Mouse (Mus musculus): Measurements from ENCODE around the gene B4galt1. TPM values are rescaled to one million over a fixed set of nuclear protein-coding genes. Genes with fewer than 3 reads are reported as not detected.
"Not testable (repeated sequence)": the region's sequence is repeated elsewhere in the genome, so short reads cannot be mapped to it uniquely, and the experiment has no call there.

The B4galt1 gene
- polyA plus RNA-seq, 1 experiment from 2014 or later = 38.1 TPM

- not testable (repeated sequence) for H3K9me3 ChIP-seq; H3K27me3 ChIP-seq (ENCODE audit: insufficient read depth, poor library complexity, severe bottlenecking); H3K4me3 ChIP-seq; DNase-seq (ENCODE audit: low spot score); H3K27ac ChIP-seq
- 68% methylated on average over 2 of the region's 2 CpGs for WGBS
- Histone ChIP-seq H3K36me3 (peaks cover 32% of the 10 kb centered on the region), H3K4me1 (peaks cover 16% of the 10 kb centered on the region)
These were observed 54.8 kb downstream of the B4galt1 start for GRCm38 (mm10) chr4:40798833-40799555.

GRCm38 (mm10) chr4:40795761-40796160 lies 58.0 kb downstream of the B4galt1 start:
- H3K9me3 ChIP-seq = no peaks in the 10 kb centered on the region
- DNase-seq (ENCODE audit: low spot score) = no peak
- no peak overlapping the region for H3K27ac ChIP-seq
- H3K4me3 ChIP-seq = no peak overlapping the region
- H3K27me3 ChIP-seq (ENCODE audit: insufficient read depth, poor library complexity, severe bottlenecking) = no peaks in the 10 kb centered on the region
- H3K36me3 ChIP-seq = peaks cover 14% of the 10 kb centered on the region
- peaks cover 6% of the 10 kb centered on the region; the same call in 1 of the 2 replicates for H3K4me1 ChIP-seq
- WGBS = 85% methylated on average over 3 of the region's 3 CpGs

- no peaks in the 10 kb centered on the region for H3K27me3 ChIP-seq (ENCODE audit: insufficient read depth, poor library complexity, severe bottlenecking)
- H3K4me1 ChIP-seq = peaks cover 6% of the 10 kb centered on the region; the same call in 1 of the 2 replicates
- H3K9me3 ChIP-seq = no peaks in the 10 kb centered on the region
- H3K4me3 ChIP-seq = no peak overlapping the region
- no peak overlapping the region for H3K27ac ChIP-seq
- no peak for DNase-seq (ENCODE audit: low spot score)
- H3K36me3 ChIP-seq = peaks cover 14% of the 10 kb centered on the region
These were observed 59.5 kb downstream of the B4galt1 start for GRCm38 (mm10) chr4:40794320-40794719.

GRCm38 (mm10) chr4:40791176-40791575 lies 62.6 kb downstream of the B4galt1 start:
- Histone ChIP-seq H3K4me1 (no peaks in the 10 kb centered on the region), H3K27ac (no peak overlapping the region), H3K27me3 (ENCODE audit: insufficient read depth, poor library complexity, severe bottlenecking) (no peaks in the 10 kb centered on the region), H3K36me3 (peaks cover 7% of the 10 kb centered on the region; the same call in 1 of the 2 replicates), H3K9me3 (no peaks in the 10 kb centered on the region), H3K4me3 (no peak overlapping the region)
- DNase-seq (ENCODE audit: low spot score) = no peak
- WGBS = 84% methylated on average over 4 of the region's 4 CpGs

- Histone ChIP-seq H3K27me3 (ENCODE audit: insufficient read depth, poor library complexity, severe bottlenecking) (no peaks in the 10 kb centered on the region), H3K4me1 (peaks cover 8% of the 10 kb centered on the region), H3K27ac (no peak overlapping the region), H3K36me3 (no peaks in the 10 kb centered on the region), H3K4me3 (no peak overlapping the region), H3K9me3 (no peaks in the 10 kb centered on the region)
- no peak for DNase-seq (ENCODE audit: low spot score)
- WGBS = 85% methylated on average over 4 of the region's 4 CpGs
These were observed 67.2 kb downstream of the B4galt1 start for GRCm38 (mm10) chr4:40786578-40786977.

- WGBS = 69% methylated on average over 9 of the region's 9 CpGs
- H3K9me3 ChIP-seq = no peaks in the 10 kb centered on the region
- no peak overlapping the region for H3K4me3 ChIP-seq
- H3K4me1 ChIP-seq = peaks cover 15% of the 10 kb centered on the region
- DNase-seq (ENCODE audit: low spot score) = no peak
- H3K27me3 ChIP-seq (ENCODE audit: insufficient read depth, poor library complexity, severe bottlenecking) = no peaks in the 10 kb centered on the region
- H3K27ac ChIP-seq = no peak overlapping the region
- H3K36me3 ChIP-seq = no peaks in the 10 kb centered on the region
These were observed 68.1 kb downstream of the B4galt1 start for GRCm38 (mm10) chr4:40785620-40786166.

- H3K36me3 ChIP-seq = no peaks in the 10 kb centered on the region
- peaks cover 15% of the 10 kb centered on the region for H3K4me1 ChIP-seq
- H3K27me3 ChIP-seq (ENCODE audit: insufficient read depth, poor library complexity, severe bottlenecking) = no peaks in the 10 kb centered on the region
- H3K27ac ChIP-seq = no peak overlapping the region
- H3K4me3 ChIP-seq = no peak overlapping the region
- WGBS = 79% methylated on average over 10 of the region's 10 CpGs
- H3K9me3 ChIP-seq = no peaks in the 10 kb centered on the region
- no peak for DNase-seq (ENCODE audit: low spot score)
These were observed 69.1 kb downstream of the B4galt1 start for GRCm38 (mm10) chr4:40784556-40785169.

GRCm38 (mm10) chr4:40783049-40783448 lies 70.8 kb downstream of the B4galt1 start:
- no peak for DNase-seq (ENCODE audit: low spot score)
- Histone ChIP-seq H3K9me3 (no peaks in the 10 kb centered on the region), H3K4me1 (peaks cover 15% of the 10 kb centered on the region), H3K4me3 (no peak overlapping the region), H3K27ac (no peak overlapping the region), H3K36me3 (no peaks in the 10 kb centered on the region), H3K27me3 (ENCODE audit: insufficient read depth, poor library complexity, severe bottlenecking) (no peaks in the 10 kb centered on the region)
- 84% methylated on average over 4 of the region's 4 CpGs for WGBS

- 41% methylated on average over 8 of the region's 8 CpGs for WGBS
- no peak for DNase-seq (ENCODE audit: low spot score)
- Histone ChIP-seq H3K9me3 (no peaks in the 10 kb centered on the region), H3K4me1 (peaks cover 18% of the 10 kb centered on the region), H3K4me3 (no peak overlapping the region), H3K27me3 (ENCODE audit: insufficient read depth, poor library complexity, severe bottlenecking) (no peaks in the 10 kb centered on the region), H3K27ac (peak overlapping the region; percentile 56; the same call in 1 of the 2 replicates), H3K36me3 (no peaks in the 10 kb centered on the region)
These were observed 71.9 kb downstream of the B4galt1 start for GRCm38 (mm10) chr4:40781797-40782495.

GRCm38 (mm10) chr4:40781143-40781542 lies 72.7 kb downstream of the B4galt1 start:
- Histone ChIP-seq H3K4me1 (peaks cover 20% of the 10 kb centered on the region), H3K9me3 (no peaks in the 10 kb centered on the region), H3K4me3 (no peak overlapping the region), H3K27me3 (ENCODE audit: insufficient read depth, poor library complexity, severe bottlenecking) (no peaks in the 10 kb centered on the region), H3K36me3 (no peaks in the 10 kb centered on the region), H3K27ac (peak overlapping the region; percentile 53; the same call in 1 of the 2 replicates)
- DNase-seq (ENCODE audit: low spot score) = no peak
- 13% methylated on average over 3 of the region's 3 CpGs for WGBS

GRCm38 (mm10) chr4:40778656-40779055 lies 75.1 kb downstream of the B4galt1 start:
- WGBS = 85% methylated on average over 6 of the region's 6 CpGs
- Histone ChIP-seq H3K9me3 (no peaks in the 10 kb centered on the region), H3K27ac (no peak overlapping the region), H3K27me3 (ENCODE audit: insufficient read depth, poor library complexity, severe bottlenecking) (no peaks in the 10 kb centered on the region), H3K4me1 (peaks cover 35% of the 10 kb centered on the region), H3K4me3 (no peak overlapping the region), H3K36me3 (no peaks in the 10 kb centered on the region)
- no peak for DNase-seq (ENCODE audit: low spot score)

- H3K27me3 ChIP-seq (ENCODE audit: insufficient read depth, poor library complexity, severe bottlenecking) = no peaks in the 10 kb centered on the region
- H3K27ac ChIP-seq = no peak overlapping the region
- no peaks in the 10 kb centered on the region for H3K36me3 ChIP-seq
- H3K4me3 ChIP-seq = no peak overlapping the region
- H3K4me1 ChIP-seq = peaks cover 33% of the 10 kb centered on the region
- no peak for DNase-seq (ENCODE audit: low spot score)
- WGBS = 25% methylated on average over 2 of the region's 2 CpGs
- H3K9me3 ChIP-seq = no peaks in the 10 kb centered on the region
These were observed 76.7 kb downstream of the B4galt1 start for GRCm38 (mm10) chr4:40777116-40777515.

GRCm38 (mm10) chr4:40776416-40776815 lies 77.4 kb downstream of the B4galt1 start:
- DNase-seq (ENCODE audit: low spot score) = no peak
- Histone ChIP-seq H3K27me3 (ENCODE audit: insufficient read depth, poor library complexity, severe bottlenecking) (no peaks in the 10 kb centered on the region), H3K27ac (no peak overlapping the region), H3K36me3 (no peaks in the 10 kb centered on the region), H3K9me3 (no peaks in the 10 kb centered on the region), H3K4me1 (peaks cover 28% of the 10 kb centered on the region), H3K4me3 (no peak overlapping the region)
- 78% methylated on average over 4 of the region's 4 CpGs for WGBS
